Mouse (Mus musculus) kidney, embryonic 14.5 days (tissue): ENCODE measurements at regions not wholly inside any gene's neighbourhood (a gene's known extent, or its start where the extent isn't known, plus 50 kb on each side); places are given as distances from the start of the nearest gene placed in this dataset.
A peak's percentile ranks its signal among the peaks of the same experiment; 100 is the strongest.

Experiments
- ATAC-seq: fragments of 200-750 bp; cut with Nextera tagmentation; 2 replicates; pipeline ENCODE4 v1.8.0; 2017; ENCODE audit warnings: moderate number of reproducible peaks, mild to moderate bottlenecking, moderate TSS enrichment, moderate library complexity; ENCODE audit not compliant: low FRiP score, low TSS enrichment
- H3K27ac ChIP-seq: fragments of 300-500 bp; sonication (generic); 2 replicates; pipeline ENCODE4 v1.5.1; 2014; ENCODE audit warnings: low read depth, mild to moderate bottlenecking, low read length, moderate library complexity, mixed read lengths
- H3K27me3 ChIP-seq: fragments of 300-500 bp; sonication (generic); 2 replicates; pipeline ENCODE4 v1.6.1; 2014; ENCODE audit warnings: mild to moderate bottlenecking, low read length; ENCODE audit not compliant: control insufficient read depth, insufficient read depth
- H3K36me3 ChIP-seq: fragments of 300-500 bp; sonication (generic); 2 replicates; pipeline ENCODE4 v1.6.1; 2014; ENCODE audit warnings: low read length, mixed read lengths; ENCODE audit not compliant: control insufficient read depth, insufficient read depth
- H3K4me1 ChIP-seq: fragments of 300-500 bp; sonication (generic); 2 replicates; pipeline ENCODE4 v1.6.1; 2014; ENCODE audit warnings: low read length, mixed read lengths; ENCODE audit not compliant: control insufficient read depth, insufficient read depth
- H3K4me2 ChIP-seq: fragments of 300-500 bp; sonication (generic); replicated peaks from 2 replicates; pipeline ENCODE4 v1.6.1; 2014; ENCODE audit warnings: low read depth, mild to moderate bottlenecking, low read length
- H3K4me3 ChIP-seq: fragments of 300-500 bp; sonication (generic); 2 replicates; pipeline ENCODE4 v1.5.1; 2014; ENCODE audit warnings: mild to moderate bottlenecking, low read length
- H3K9ac ChIP-seq: fragments of 300-500 bp; sonication (generic); 2 replicates; pipeline ENCODE4 v1.6.1; 2014; ENCODE audit warnings: low read depth, mild to moderate bottlenecking, low read length, moderate library complexity
- H3K9me3 ChIP-seq: fragments of 300-500 bp; sonication (generic); 2 replicates; pipeline ENCODE4 v1.6.1; 2016; ENCODE audit warnings: low read length; ENCODE audit not compliant: control insufficient read depth
- WGBS: fragments of 180-500 bp; shearing (Covaris S2); extraction: QIAGEN DNeasy Blood & Tissue Kit; methylation state at CpG from one replicate; pipeline ENCODE4 v1.1.7; 2014; 5-methylcytosine and 5-hydroxymethylcytosine counted together

DNA sequence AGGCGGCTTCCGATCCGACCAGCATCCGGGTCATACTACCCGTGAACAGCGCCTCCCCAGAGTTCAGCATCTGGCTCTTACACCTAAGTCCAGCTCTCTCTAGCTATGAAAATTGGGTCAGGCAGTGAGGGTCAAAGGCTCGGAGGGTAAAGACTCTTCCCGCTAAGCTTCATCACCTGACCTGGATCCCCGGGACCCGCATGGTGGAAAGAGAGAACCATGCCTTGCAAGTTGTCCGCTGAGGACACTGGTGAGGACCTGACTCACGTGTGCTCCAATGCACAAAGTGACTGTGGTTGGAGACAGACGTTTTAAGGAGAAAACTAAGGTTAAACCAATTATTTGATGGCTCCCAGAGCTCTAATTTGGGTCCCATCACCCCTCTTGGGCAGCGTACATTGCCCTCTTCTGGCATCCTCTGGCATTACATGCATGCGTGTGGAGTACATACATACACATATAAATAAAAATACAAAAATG lies 74.6 kb upstream of the Sall4 start:
- H3K27me3 ChIP-seq: peaks cover 47% of the 10 kb centered on the region
- ATAC-seq: peak; percentile 58; the same call in 1 of the 2 replicates
- H3K9me3 ChIP-seq: 0 out of 2 replicates have a peak, but pooled peaks cover 2% of the 10 kb centered on the region
- no peaks in the 10 kb centered on the region for H3K36me3 ChIP-seq
- no peak overlapping the region for H3K9ac ChIP-seq
- no peak overlapping the region for H3K4me3 ChIP-seq
- H3K27ac ChIP-seq: no peak overlapping the region
- 10% methylated on average over 15 of the region's 15 CpGs for WGBS
- H3K4me1 ChIP-seq: peaks cover 18% of the 10 kb centered on the region
- peak overlapping the region; percentile 5 for H3K4me2 ChIP-seq

DNA sequence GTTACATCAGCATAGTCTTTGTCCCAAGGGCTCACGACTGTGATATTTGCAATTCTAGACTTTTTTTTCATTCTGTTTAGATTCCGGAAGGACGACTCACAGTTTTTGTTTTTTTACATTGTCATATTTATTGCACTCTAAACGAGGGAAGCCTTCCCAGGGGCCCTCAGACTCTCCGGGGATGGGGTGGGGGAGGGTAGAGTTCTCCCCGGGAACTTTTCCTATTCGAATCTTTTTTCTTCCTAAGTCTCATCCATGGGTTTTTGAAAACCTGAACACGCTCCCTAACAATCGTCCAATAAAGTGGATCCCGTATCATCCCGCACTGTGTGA lies 73.9 kb upstream of the Sall4 start:
- no peak overlapping the region for H3K27ac ChIP-seq
- WGBS: 2% methylated on average over 11 of the region's 11 CpGs
- no peak overlapping the region for H3K9ac ChIP-seq
- peaks cover 18% of the 10 kb centered on the region for H3K4me1 ChIP-seq
- peak overlapping the region; percentile 5 for H3K4me2 ChIP-seq
- peaks cover 48% of the 10 kb centered on the region for H3K27me3 ChIP-seq
- no peak for ATAC-seq
- H3K36me3 ChIP-seq: no peaks in the 10 kb centered on the region
- peak overlapping the region; percentile 2; the same call in 1 of the 2 replicates for H3K4me3 ChIP-seq
- H3K9me3 ChIP-seq: 0 out of 2 replicates have a peak, but pooled peaks cover 2% of the 10 kb centered on the region

DNA sequence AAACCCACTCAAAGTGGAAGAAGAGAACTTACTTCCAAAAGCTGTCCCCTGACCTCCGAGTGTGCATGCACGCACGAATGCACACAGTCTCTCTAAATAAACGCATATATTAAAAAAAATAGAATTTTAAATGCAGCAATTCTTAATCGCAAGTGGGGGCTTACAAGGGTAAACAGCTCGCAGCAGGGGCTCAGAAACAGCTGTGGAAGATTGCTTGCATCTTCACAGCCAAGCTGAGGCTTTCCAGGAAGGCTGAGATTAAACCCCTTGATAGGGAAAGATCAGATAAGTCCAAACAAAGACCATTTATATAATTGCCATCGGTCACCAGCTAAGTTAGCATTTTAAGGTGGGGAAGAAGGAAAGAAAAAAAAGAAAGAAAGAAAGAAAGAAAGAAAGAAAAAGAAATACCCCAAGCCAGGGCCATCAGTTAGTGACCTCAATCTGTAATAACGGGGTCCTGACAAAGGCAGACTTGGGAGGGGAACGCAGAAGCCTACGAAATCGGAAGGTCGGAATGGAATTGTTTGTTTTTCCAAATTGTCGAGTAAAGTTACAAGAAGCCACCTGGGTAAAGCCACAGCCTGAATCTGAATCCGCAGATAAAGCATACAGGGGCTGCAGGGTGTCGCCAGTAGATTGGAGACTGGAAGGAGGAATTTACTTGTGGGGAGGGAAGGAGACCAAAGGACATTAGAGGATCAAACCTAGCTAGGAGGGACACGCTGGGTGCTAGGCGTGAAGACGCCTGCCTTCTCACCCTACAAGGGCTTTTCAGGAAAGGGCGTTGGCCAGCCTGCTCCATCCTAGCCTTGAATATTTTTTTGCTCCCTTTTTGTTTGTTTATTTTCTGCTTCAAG lies 73.3 kb upstream of the Sall4 start:
- Histone ChIP-seq H3K4me1 (peaks cover 18% of the 10 kb centered on the region), H3K4me3 (peak overlapping the region; percentile 2; the same call in 1 of the 2 replicates), H3K27ac (no peak overlapping the region), H3K36me3 (no peaks in the 10 kb centered on the region), H3K27me3 (peaks cover 48% of the 10 kb centered on the region), H3K9me3 (0 out of 2 replicates have a peak, but pooled peaks cover 2% of the 10 kb centered on the region), H3K9ac (no peak overlapping the region), H3K4me2 (peak overlapping the region; percentile 5)
- 3% methylated on average over 19 of the region's 19 CpGs for WGBS
- ATAC-seq: no peak

DNA sequence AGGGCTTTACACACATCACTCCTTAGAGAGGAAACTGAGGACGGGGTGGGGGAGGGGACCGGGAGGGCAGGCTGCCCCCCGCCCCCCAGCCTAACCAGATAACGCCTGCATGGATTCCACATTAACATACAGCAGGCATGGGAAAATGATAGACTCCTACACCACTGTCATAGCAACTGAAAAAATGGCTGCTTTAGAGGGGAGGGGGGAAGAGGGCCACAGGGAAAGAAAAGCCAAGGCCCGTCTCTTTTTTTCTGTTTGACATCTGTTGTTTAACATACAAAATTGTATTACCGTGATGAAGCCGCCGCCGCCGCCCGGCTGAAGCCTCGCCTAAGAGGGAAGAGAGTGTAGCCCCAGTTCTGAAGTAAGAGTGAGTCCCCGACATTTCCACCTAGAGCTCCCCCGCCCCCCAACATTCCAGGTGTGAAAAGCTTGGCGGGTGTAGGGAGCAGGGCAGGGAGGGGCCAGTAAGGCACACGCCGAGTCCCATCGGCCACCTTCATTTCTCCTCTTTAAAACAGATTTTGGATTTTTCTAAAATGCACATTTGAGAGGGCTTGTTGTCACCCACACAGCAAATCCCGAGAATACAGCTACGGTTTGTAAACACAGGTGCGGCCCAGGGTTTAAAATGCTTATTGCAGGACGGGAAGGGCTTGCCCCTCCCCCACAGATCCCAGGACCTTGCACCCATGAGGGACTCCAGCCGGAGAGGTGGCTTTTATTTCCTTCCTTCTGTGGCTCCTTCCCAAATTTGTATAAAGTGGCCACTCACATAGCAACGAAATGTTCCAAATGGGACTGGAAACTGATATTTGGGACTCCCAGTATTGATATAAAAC lies 72.3 kb upstream of the Sall4 start:
- Histone ChIP-seq H3K4me2 (peak overlapping the region; percentile 31), H3K27ac (no peak overlapping the region), H3K27me3 (peaks cover 48% of the 10 kb centered on the region), H3K4me1 (peaks cover 18% of the 10 kb centered on the region), H3K9me3 (0 out of 2 replicates have a peak, but pooled peaks cover 2% of the 10 kb centered on the region), H3K9ac (no peak overlapping the region), H3K36me3 (no peaks in the 10 kb centered on the region), H3K4me3 (peak overlapping the region; percentile 13)
- 0 out of 2 replicates have a peak, but pooled peaks have one; percentile 41 for ATAC-seq
- WGBS: 2% methylated on average over 24 of the region's 24 CpGs

DNA sequence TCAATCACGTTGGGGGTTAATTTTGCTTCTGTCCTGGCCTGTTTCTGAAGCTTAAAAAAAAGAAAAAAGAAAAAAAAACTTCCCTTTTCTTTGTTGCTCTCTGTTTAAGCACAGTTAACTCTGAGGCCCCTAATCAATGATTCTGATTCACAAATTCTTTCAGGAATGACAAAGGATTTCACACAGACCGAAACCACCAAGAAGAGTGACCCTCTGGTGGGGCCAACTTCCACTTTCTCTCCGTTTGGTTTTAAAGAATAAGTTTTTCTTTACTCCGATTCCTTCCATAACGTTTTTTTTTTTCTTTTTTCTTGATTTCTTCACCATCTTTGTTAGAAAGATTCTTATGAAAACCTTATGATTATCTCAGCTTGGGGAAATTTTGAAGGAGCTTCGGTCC lies 71.5 kb upstream of the Sall4 start:
- 0 out of 2 replicates have a peak, but pooled peaks cover 2% of the 10 kb centered on the region for H3K9me3 ChIP-seq
- H3K27me3 ChIP-seq: peaks cover 48% of the 10 kb centered on the region
- ATAC-seq: no peak
- H3K4me3 ChIP-seq: no peak overlapping the region; the same call in 1 of the 2 replicates
- no peak overlapping the region for H3K4me2 ChIP-seq
- H3K4me1 ChIP-seq: peaks cover 18% of the 10 kb centered on the region
- H3K27ac ChIP-seq: no peak overlapping the region
- H3K36me3 ChIP-seq: no peaks in the 10 kb centered on the region
- 18% methylated on average over 6 of the region's 6 CpGs for WGBS
- H3K9ac ChIP-seq: no peak overlapping the region

DNA sequence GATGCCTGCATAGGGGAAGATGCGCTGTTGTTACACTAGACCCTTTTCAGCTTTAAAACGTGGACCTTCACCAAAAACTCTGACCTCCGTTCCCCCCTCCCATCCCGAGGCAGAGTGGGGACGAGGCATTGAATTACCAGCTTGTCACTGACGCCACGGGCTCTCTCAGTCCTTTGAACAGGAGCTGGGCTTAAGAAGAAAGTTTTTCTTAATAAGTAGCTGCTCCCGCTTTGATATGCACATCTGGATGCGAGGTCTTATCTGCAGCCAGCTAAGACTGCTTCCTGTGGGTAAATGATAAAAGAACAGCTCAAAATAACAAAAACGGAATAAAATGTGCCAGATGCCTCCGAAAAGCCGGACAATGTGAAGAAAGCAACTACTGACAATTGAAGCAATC lies 70.9 kb upstream of the Sall4 start:
- ATAC-seq: no peak
- H3K4me3 ChIP-seq: no peak overlapping the region
- peaks cover 48% of the 10 kb centered on the region for H3K27me3 ChIP-seq
- no peak overlapping the region for H3K27ac ChIP-seq
- no peak overlapping the region for H3K4me2 ChIP-seq
- H3K4me1 ChIP-seq: peaks cover 18% of the 10 kb centered on the region
- 5% methylated on average over 12 of the region's 12 CpGs for WGBS
- 0 out of 2 replicates have a peak, but pooled peaks cover 2% of the 10 kb centered on the region for H3K9me3 ChIP-seq
- H3K9ac ChIP-seq: no peak overlapping the region
- no peaks in the 10 kb centered on the region for H3K36me3 ChIP-seq

DNA sequence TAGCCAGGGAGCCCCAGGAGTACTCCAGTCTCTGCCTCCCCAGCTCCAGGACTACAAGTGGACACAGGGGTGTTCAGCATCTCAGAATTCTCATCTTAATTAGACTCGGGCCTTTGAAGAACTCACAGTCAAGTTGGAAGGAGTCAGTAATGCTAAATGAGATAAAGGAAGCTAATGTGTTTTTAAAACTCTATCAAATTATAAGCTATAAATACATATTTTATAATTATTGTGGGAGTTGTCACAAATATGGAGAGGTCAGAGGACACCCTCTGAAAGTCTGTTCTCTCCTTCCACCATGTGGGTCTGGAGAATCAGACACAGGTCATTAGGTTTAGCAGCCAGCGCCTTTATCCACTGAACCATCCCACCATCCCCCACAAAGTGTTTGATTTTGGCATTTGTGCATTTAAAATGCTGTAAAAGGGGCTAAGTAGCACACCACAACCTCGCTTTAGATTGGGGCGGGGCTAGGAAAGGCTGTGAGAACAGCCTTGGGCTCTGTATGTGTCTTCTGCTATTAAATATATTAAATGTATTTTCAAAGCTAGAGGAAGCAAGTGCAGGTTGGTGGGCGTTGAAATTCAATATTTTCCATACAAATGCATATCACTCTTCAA lies 70.3 kb upstream of the Sall4 start:
- Histone ChIP-seq H3K4me1 (peaks cover 18% of the 10 kb centered on the region), H3K27me3 (peaks cover 48% of the 10 kb centered on the region), H3K9me3 (0 out of 2 replicates have a peak, but pooled peaks cover 2% of the 10 kb centered on the region), H3K4me2 (no peak overlapping the region), H3K36me3 (no peaks in the 10 kb centered on the region), H3K9ac (no peak overlapping the region), H3K4me3 (no peak overlapping the region), H3K27ac (no peak overlapping the region)
- WGBS: 21% methylated on average over 5 of the region's 5 CpGs
- no peak for ATAC-seq

DNA sequence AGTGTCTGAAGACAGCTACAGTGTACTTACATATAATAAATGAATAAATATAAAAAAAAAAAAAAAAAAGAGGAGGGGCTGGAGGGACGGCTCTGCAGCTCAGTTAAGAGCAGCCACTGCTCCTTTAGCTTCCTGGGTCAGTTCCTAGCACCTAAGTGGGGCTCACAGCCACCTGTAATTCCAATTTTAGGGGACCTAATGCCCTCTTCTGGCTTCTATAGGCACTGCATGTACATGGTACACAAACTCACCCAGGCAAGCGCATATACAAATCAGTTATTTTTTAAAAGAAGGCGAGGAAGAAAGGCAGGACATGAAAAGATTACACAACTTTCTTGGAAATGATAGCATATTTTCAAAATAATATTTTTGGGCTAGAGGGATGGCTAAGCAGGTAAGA lies 67.0 kb upstream of the Sall4 start:
- Histone ChIP-seq H3K9me3 (no peaks in the 10 kb centered on the region), H3K9ac (no peak overlapping the region), H3K27me3 (peaks cover 31% of the 10 kb centered on the region), H3K4me2 (no peak overlapping the region), H3K4me3 (no peak overlapping the region), H3K4me1 (peaks cover 8% of the 10 kb centered on the region), H3K36me3 (no peaks in the 10 kb centered on the region), H3K27ac (no peak overlapping the region)
- no peak for ATAC-seq
- 88% methylated on average over 3 of the region's 3 CpGs for WGBS
